Mouse (Mus musculus): Measurements from ENCODE around the gene Gkap1. TPM values are rescaled to one million over a fixed set of nuclear protein-coding genes. Genes with fewer than 3 reads are reported as not detected.

Gkap1 gene
- polyA plus RNA-seq, 1 experiment from 2014 or later = 14.7 TPM

DNA sequence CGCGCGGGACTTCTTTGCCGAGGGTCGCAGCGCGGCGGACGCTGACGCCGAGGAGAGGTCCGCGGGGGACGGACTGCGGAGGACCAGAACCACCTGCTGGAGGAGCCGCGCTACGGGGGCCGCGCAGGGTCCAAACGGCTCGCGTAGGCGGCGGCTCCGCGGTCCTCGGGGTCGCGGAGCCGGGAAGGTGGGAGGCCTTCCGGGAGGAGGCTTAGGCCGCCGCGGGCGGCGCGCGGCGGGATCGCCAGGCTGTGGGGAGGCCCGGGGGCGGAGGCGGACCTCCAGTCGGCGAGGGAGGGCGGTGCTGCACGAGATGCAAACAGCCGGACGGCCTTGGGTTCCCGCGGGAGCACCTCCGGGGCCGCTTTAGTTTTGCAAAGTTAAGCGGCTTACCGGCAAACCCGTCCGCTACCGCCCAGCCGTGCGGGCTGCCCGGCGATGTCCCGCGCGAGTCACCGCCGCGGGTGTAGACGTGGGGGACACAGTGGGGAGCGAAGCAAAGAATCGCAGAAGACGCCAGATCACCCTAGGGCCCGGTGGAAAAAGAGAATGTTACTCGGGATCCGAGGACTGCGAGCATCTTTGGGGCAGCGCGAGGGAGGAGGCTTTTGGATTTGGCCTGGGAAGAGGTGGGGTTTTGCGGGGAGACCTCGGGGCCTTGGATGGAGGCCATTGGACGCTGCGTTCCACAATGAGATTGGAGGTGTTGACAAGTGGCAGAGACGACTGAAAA lies 1.1 kb downstream of the Gkap1 start:
- Histone ChIP-seq H3K9me3 (ENCODE audit: control insufficient read depth) (no peaks in the 10 kb centered on the region), H3K36me3 (ENCODE audit: control insufficient read depth, insufficient read depth) (no peaks in the 10 kb centered on the region), H3K27me3 (replicated peaks; ENCODE audit: control insufficient read depth, insufficient read depth, low read length) (no peaks in the 10 kb centered on the region), H3K27ac (ENCODE audit: low read depth, low read length) (peak overlapping the region; percentile 64), H3K4me2 (replicated peaks; ENCODE audit: low read depth) (peak overlapping the region; percentile 96), H3K4me1 (replicated peaks; ENCODE audit: control insufficient read depth, insufficient read depth, low read length) (no peaks in the 10 kb centered on the region), H3K9ac (ENCODE audit: low read depth, low read length) (peak overlapping the region; percentile 78), H3K4me3 (ENCODE audit: low read depth, low read length) (peak overlapping the region; percentile 81)
- WGBS = under 1% methylated on average over 73 of the region's 84 CpGs
- TF ChIP-seq CTCF (IDR thresholded peaks at IDR 0.05; ENCODE audit: low read depth) = peak; percentile 13; the same call in 1 of the 2 replicates
- peak; percentile 76 for ATAC-seq

- Histone ChIP-seq H3K4me2 (replicated peaks; ENCODE audit: low read depth) (peak overlapping the region; percentile 96), H3K27ac (ENCODE audit: low read depth, low read length) (peak overlapping the region; percentile 64; the same call in 1 of the 2 replicates), H3K27me3 (replicated peaks; ENCODE audit: control insufficient read depth, insufficient read depth, low read length) (no peaks in the 10 kb centered on the region), H3K9me3 (ENCODE audit: control insufficient read depth) (no peaks in the 10 kb centered on the region), H3K4me1 (replicated peaks; ENCODE audit: control insufficient read depth, insufficient read depth, low read length) (no peaks in the 10 kb centered on the region), H3K36me3 (ENCODE audit: control insufficient read depth, insufficient read depth) (no peaks in the 10 kb centered on the region), H3K4me3 (ENCODE audit: low read depth, low read length) (peak overlapping the region; percentile 81), H3K9ac (ENCODE audit: low read depth, low read length) (peak overlapping the region; percentile 78)
- TF ChIP-seq CTCF (IDR thresholded peaks at IDR 0.05; ENCODE audit: low read depth) = peak; percentile 16; the same call in 1 of the 2 replicates
- peak; percentile 67 for ATAC-seq
- under 1% methylated on average over 86 of the region's 115 CpGs for WGBS
These were observed 1.9 kb downstream of the Gkap1 start for GRCm38 (mm10) chr13:58273411-58274258.

GRCm38 (mm10) chr13:58266864-58267263 lies 8.6 kb downstream of the Gkap1 start:
- no peak overlapping the region for H3K4me2 ChIP-seq (replicated peaks; ENCODE audit: low read depth)
- no peaks in the 10 kb centered on the region for H3K4me1 ChIP-seq (replicated peaks; ENCODE audit: control insufficient read depth, insufficient read depth, low read length)
- 74% methylated on average over 3 of the region's 3 CpGs for WGBS
- H3K9me3 ChIP-seq (ENCODE audit: control insufficient read depth) = no peaks in the 10 kb centered on the region
- ATAC-seq = no peak
- no peak for TF ChIP-seq CTCF (IDR thresholded peaks at IDR 0.05; ENCODE audit: low read depth)
- H3K27me3 ChIP-seq (replicated peaks; ENCODE audit: control insufficient read depth, insufficient read depth, low read length) = no peaks in the 10 kb centered on the region
- H3K9ac ChIP-seq (ENCODE audit: low read depth, low read length) = no peak overlapping the region
- H3K36me3 ChIP-seq (ENCODE audit: control insufficient read depth, insufficient read depth) = peaks cover 3% of the 10 kb centered on the region; the same call in 1 of the 2 replicates
- no peak overlapping the region for H3K4me3 ChIP-seq (ENCODE audit: low read depth, low read length)
- no peak overlapping the region for H3K27ac ChIP-seq (ENCODE audit: low read depth, low read length)

- no peaks in the 10 kb centered on the region for H3K9me3 ChIP-seq (ENCODE audit: control insufficient read depth)
- no peaks in the 10 kb centered on the region for H3K27me3 ChIP-seq (replicated peaks; ENCODE audit: control insufficient read depth, insufficient read depth, low read length)
- ATAC-seq = no peak
- no peak overlapping the region for H3K4me3 ChIP-seq (ENCODE audit: low read depth, low read length)
- no peak overlapping the region for H3K4me2 ChIP-seq (replicated peaks; ENCODE audit: low read depth)
- peaks cover 3% of the 10 kb centered on the region; the same call in 1 of the 2 replicates for H3K36me3 ChIP-seq (ENCODE audit: control insufficient read depth, insufficient read depth)
- no peak overlapping the region for H3K9ac ChIP-seq (ENCODE audit: low read depth, low read length)
- H3K4me1 ChIP-seq (replicated peaks; ENCODE audit: control insufficient read depth, insufficient read depth, low read length) = no peaks in the 10 kb centered on the region
- 91% methylated on average over 8 of the region's 8 CpGs for WGBS
- TF ChIP-seq CTCF (IDR thresholded peaks at IDR 0.05; ENCODE audit: low read depth) = no peak
- H3K27ac ChIP-seq (ENCODE audit: low read depth, low read length) = no peak overlapping the region
These were observed 12.0 kb downstream of the Gkap1 start for GRCm38 (mm10) chr13:58263546-58263945.

DNA sequence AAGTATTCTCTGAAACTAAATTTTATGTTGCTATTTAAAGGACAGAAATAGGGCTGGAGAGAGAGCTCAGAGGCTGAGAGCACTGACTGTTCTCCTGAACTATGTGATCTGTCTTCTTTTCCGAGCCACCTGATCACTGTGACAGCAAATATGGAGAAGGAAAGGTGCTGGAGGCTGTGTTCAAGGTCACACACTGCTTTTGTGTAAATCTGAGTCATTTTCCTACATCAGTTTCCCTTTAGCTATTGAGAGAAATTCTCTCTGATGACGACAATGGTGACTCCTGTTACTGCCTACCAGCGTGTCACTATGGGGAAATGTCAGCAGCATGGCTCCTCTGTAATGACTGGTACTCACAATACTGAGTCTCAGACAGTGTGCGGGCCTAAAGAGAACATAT lies 13.8 kb downstream of the Gkap1 start:
- no peak overlapping the region for H3K9ac ChIP-seq (ENCODE audit: low read depth, low read length)
- no peak overlapping the region for H3K4me2 ChIP-seq (replicated peaks; ENCODE audit: low read depth)
- no peak overlapping the region for H3K27ac ChIP-seq (ENCODE audit: low read depth, low read length)
- H3K36me3 ChIP-seq (ENCODE audit: control insufficient read depth, insufficient read depth) = peaks cover 6% of the 10 kb centered on the region; the same call in 1 of the 2 replicates
- H3K27me3 ChIP-seq (replicated peaks; ENCODE audit: control insufficient read depth, insufficient read depth, low read length) = no peaks in the 10 kb centered on the region
- TF ChIP-seq CTCF (IDR thresholded peaks at IDR 0.05; ENCODE audit: low read depth) = no peak
- no peaks in the 10 kb centered on the region for H3K9me3 ChIP-seq (ENCODE audit: control insufficient read depth)
- WGBS = 81% methylated on average over 4 of the region's 4 CpGs
- no peak overlapping the region for H3K4me3 ChIP-seq (ENCODE audit: low read depth, low read length)
- no peaks in the 10 kb centered on the region for H3K4me1 ChIP-seq (replicated peaks; ENCODE audit: control insufficient read depth, insufficient read depth, low read length)
- no peak for ATAC-seq

GRCm38 (mm10) chr13:58253268-58253667 lies 22.2 kb downstream of the Gkap1 start:
- Histone ChIP-seq H3K9ac (ENCODE audit: low read depth, low read length) (no peak overlapping the region), H3K4me2 (replicated peaks; ENCODE audit: low read depth) (no peak overlapping the region), H3K36me3 (ENCODE audit: control insufficient read depth, insufficient read depth) (0 out of 2 replicates have a peak, but pooled peaks cover 3% of the 10 kb centered on the region), H3K9me3 (ENCODE audit: control insufficient read depth) (no peaks in the 10 kb centered on the region), H3K27me3 (replicated peaks; ENCODE audit: control insufficient read depth, insufficient read depth, low read length) (no peaks in the 10 kb centered on the region), H3K4me1 (replicated peaks; ENCODE audit: control insufficient read depth, insufficient read depth, low read length) (no peaks in the 10 kb centered on the region), H3K27ac (ENCODE audit: low read depth, low read length) (no peak overlapping the region), H3K4me3 (ENCODE audit: low read depth, low read length) (no peak overlapping the region)
- peak; percentile 48 for TF ChIP-seq CTCF (IDR thresholded peaks at IDR 0.05; ENCODE audit: low read depth)
- 91% methylated on average over 1 of the region's 1 CpGs for WGBS
- no peak for ATAC-seq
